Mouse (Mus musculus) CH12.LX (cell line): ENCODE results near the gene Olfr766-ps1. TPM values are rescaled to one million over a fixed set of nuclear protein-coding genes. Genes with fewer than 3 reads are reported as not detected.

Experiments
- DNase-seq: peaks from one replicate; pipeline ENCODE4 v3.0.0-alpha.2; 2013; ENCODE audit errors: extremely low read depth
- H3K27ac ChIP-seq: 2 replicates; pipeline ENCODE4 v1.5.1; 2012; ENCODE audit warnings: low read depth, mild to moderate bottlenecking, control low read depth, moderate library complexity; ENCODE audit not compliant: insufficient read depth
- H3K27me3 ChIP-seq: replicated peaks from 2 replicates; pipeline ENCODE3; 2012; ENCODE audit warnings: inconsistent platforms
- H3K36me3 ChIP-seq, 2 experiments: replicated peaks in 1 of 2; 2 replicates each; pipeline versions ENCODE3 to v1.6.1; 2012; ENCODE audit warnings: inconsistent platforms in 1 of 2, low read length in 1 of 2, mild to moderate bottlenecking in 1 of 2, mixed read lengths in 1 of 2, moderate library complexity in 1 of 2; ENCODE audit not compliant: control insufficient read depth in 1 of 2, insufficient read depth in 1 of 2
- H3K4me1 ChIP-seq, 2 experiments: 2 replicates each; pipeline ENCODE4 v1.6.1; 2012; ENCODE audit warnings: inconsistent platforms in 1 of 2, moderate library complexity in 1 of 2; ENCODE audit not compliant: insufficient read depth in 2 of 2, control insufficient read depth in 1 of 2
- H3K4me2 ChIP-seq: 2 replicates; pipeline ENCODE4 v1.6.1; 2012; ENCODE audit warnings: low read depth, mild to moderate bottlenecking, control low read depth; ENCODE audit not compliant: poor library complexity, insufficient read depth, severe bottlenecking
- H3K4me3 ChIP-seq, 3 experiments: fragments of 150-350 bp in 1 of 3; sonication (generic) in 1 of 3; replicated peaks in 1 of 3; 2 replicates each; pipeline versions ENCODE3 to v1.5.1; 2011 to 2012; ENCODE audit warnings: low read depth in 2 of 3, low read length in 2 of 3, mild to moderate bottlenecking in 2 of 3, moderate library complexity in 2 of 3, control low read depth in 1 of 3, improper control_type of control experiment in 1 of 3, inconsistent platforms in 1 of 3, mixed read lengths in 1 of 3; ENCODE audit not compliant: poor library complexity in 1 of 3
- H3K79me2 ChIP-seq: replicated peaks from 2 replicates; pipeline ENCODE4 v1.6.1; 2012; ENCODE audit warnings: mild to moderate bottlenecking, moderate library complexity; ENCODE audit not compliant: control insufficient read depth, poor library complexity, insufficient read depth, severe bottlenecking; ENCODE audit errors: extremely low read depth
- H3K9ac ChIP-seq: 2 replicates; pipeline ENCODE4 v1.6.1; 2012; ENCODE audit warnings: low read depth, mild to moderate bottlenecking, control low read depth, moderate library complexity; ENCODE audit not compliant: insufficient read depth
- H3K9me3 ChIP-seq: replicated peaks from 2 replicates; pipeline ENCODE3; 2012; ENCODE audit warnings: low read length, inconsistent platforms, mixed read lengths
- CHD1 ChIP-seq: IDR thresholded peaks from 2 replicates; pipeline ENCODE4 v1.6.1; 2012; ENCODE audit warnings: low read depth, low read length, improper control_type of control experiment, inconsistent platforms
- CTCF ChIP-seq, 2 experiments: IDR thresholded peaks in 1 of 2; conservative IDR thresholded peaks in 1 of 2; 2 replicates each; pipeline ENCODE4 v1.5.1; 2011 to 2012; ENCODE audit warnings: low read depth in 2 of 2, low read length in 2 of 2, improper control_type of control experiment in 1 of 2, inconsistent platforms in 1 of 2, mild to moderate bottlenecking in 1 of 2, moderate library complexity in 1 of 2
- E2F4 ChIP-seq: IDR thresholded peaks from 2 replicates; pipeline ENCODE4 v1.6.1; 2011; ENCODE audit warnings: low read depth, low read length, improper control_type of control experiment; ENCODE audit not compliant: insufficient replicate concordance
- ELF1 ChIP-seq: IDR thresholded peaks from 2 replicates; pipeline ENCODE4 v1.6.1; 2014; ENCODE audit warnings: low read depth, mild to moderate bottlenecking, inconsistent platforms, low read length, improper control_type of control experiment
- ETS1 ChIP-seq: conservative IDR thresholded peaks from 2 replicates; pipeline ENCODE4 v1.6.1; 2012; ENCODE audit warnings: low read depth, mild to moderate bottlenecking, inconsistent platforms, low read length, improper control_type of control experiment, moderate library complexity
- GABPA ChIP-seq: IDR thresholded peaks from 2 replicates; pipeline ENCODE4 v1.6.1; 2012; ENCODE audit warnings: low read depth, low read length, improper control_type of control experiment, inconsistent platforms; ENCODE audit not compliant: insufficient replicate concordance
- JUN ChIP-seq: IDR thresholded peaks from 2 replicates; pipeline ENCODE4 v1.6.1; 2011; ENCODE audit warnings: low read depth, mild to moderate bottlenecking, low read length, improper control_type of control experiment, moderate library complexity; ENCODE audit not compliant: insufficient read depth
- JUND ChIP-seq: conservative IDR thresholded peaks from 2 replicates; pipeline ENCODE4 v1.6.1; 2011; ENCODE audit warnings: low read depth, low read length, improper control_type of control experiment
- KAT2A ChIP-seq: IDR thresholded peaks from 2 replicates; pipeline ENCODE4 v1.6.1; 2012; ENCODE audit warnings: low read length, improper control_type of control experiment, inconsistent platforms; ENCODE audit not compliant: insufficient replicate concordance
- MAFK ChIP-seq: IDR thresholded peaks from 2 replicates; pipeline ENCODE4 v1.6.1; 2011; ENCODE audit warnings: low read length, improper control_type of control experiment; ENCODE audit not compliant: insufficient replicate concordance
- NELFE ChIP-seq: IDR thresholded peaks from 2 replicates; pipeline ENCODE4 v1.6.1; 2011; ENCODE audit warnings: low read depth, low read length, improper control_type of control experiment
- PAX5 ChIP-seq: IDR thresholded peaks from 2 replicates; pipeline ENCODE4 v1.6.1; 2012; ENCODE audit warnings: low read length, inconsistent platforms, mixed read lengths
- POLR2A ChIP-seq: IDR thresholded peaks from 2 replicates; pipeline ENCODE4 v1.6.1; 2011; ENCODE audit warnings: low read depth, mild to moderate bottlenecking, improper control_type of control experiment, low read length
- POLR2AphosphoS2 ChIP-seq: IDR thresholded peaks from 2 replicates; pipeline ENCODE4 v1.6.1; 2011; ENCODE audit warnings: low read depth, low read length, improper control_type of control experiment
- RAD21 ChIP-seq: IDR thresholded peaks from 2 replicates; pipeline ENCODE4 v1.6.1; 2011; ENCODE audit warnings: low read depth, mild to moderate bottlenecking, low read length, improper control_type of control experiment, moderate library complexity
- RCOR1 ChIP-seq: conservative IDR thresholded peaks from 2 replicates; pipeline ENCODE4 v1.6.1; 2012; ENCODE audit warnings: low read depth, mild to moderate bottlenecking, inconsistent platforms, low read length, improper control_type of control experiment
- SMC3 ChIP-seq: IDR thresholded peaks from 2 replicates; pipeline ENCODE4 v1.6.1; 2011; ENCODE audit warnings: low read depth, low read length, improper control_type of control experiment
- TCF12 ChIP-seq: IDR thresholded peaks from 2 replicates; pipeline ENCODE4 v1.6.1; 2014; ENCODE audit warnings: low read depth, mild to moderate bottlenecking, inconsistent platforms, low read length, improper control_type of control experiment
- ZC3H11A ChIP-seq: IDR thresholded peaks from 2 replicates; pipeline ENCODE4 v1.6.1; 2012; ENCODE audit warnings: low read depth, mild to moderate bottlenecking, inconsistent platforms, low read length, improper control_type of control experiment
- ZKSCAN1 ChIP-seq: IDR thresholded peaks from 2 replicates; pipeline ENCODE4 v1.6.1; 2012; ENCODE audit warnings: low read depth, inconsistent platforms, low read length, improper control_type of control experiment, borderline replicate concordance
- ZMIZ1 ChIP-seq: IDR thresholded peaks from 2 replicates; pipeline ENCODE4 v1.6.1; 2012; ENCODE audit warnings: low read depth, mild to moderate bottlenecking, inconsistent platforms, low read length, improper control_type of control experiment
- ZNF384 ChIP-seq: IDR thresholded peaks from 2 replicates; pipeline ENCODE4 v1.6.1; 2012; ENCODE audit warnings: low read depth, low read length, improper control_type of control experiment, inconsistent platforms
- dilution Hi-C: fragments of 300-500 bp; cut with MboI; formaldehyde crosslinking; loops from 2 replicates; pipeline ENCODE4 v1.14.3; 2020; ENCODE audit warnings: low sequenced_read_pairs; ENCODE audit not compliant: extremely low pct_unique_long_range_greater_than_20kb, extremely low pct_ligation_motif_present
- in situ Hi-C: fragments of 300-500 bp; cut with MboI; formaldehyde crosslinking; loops from 3 replicates; pipeline ENCODE4 v1.14.3; 2019; ENCODE audit warnings: low sequenced_read_pairs, low pct_ligation_motif_present, low pct_unique_long_range_greater_than_20kb, mixed read lengths
- polyA plus RNA-seq: library from polyadenylated mRNA; unstranded; fragments of >175 nt; gene quantifications from 2 replicates; pipeline ENCODE4 v1.2.1, GENCODE M21; 2012; ENCODE audit warnings: low read depth; ENCODE audit not compliant: insufficient read length
- total RNA-seq, 2 experiments: library from RNA; depleted of rRNA; stranded (reverse); fragments of 300-350 nt in 1 of 2; fragments of >200 nt in 1 of 2; gene quantifications; 2 replicates each; pipeline ENCODE4 v1.2.3; 2012 to 2014

The Olfr766-ps1 gene
- total and polyA plus RNA-seq, 3 experiments: not detected

GRCm38 (mm10) chr10:129023319-129023718 lies 45.5 kb downstream of the Olfr766-ps1 start:
- dilution Hi-C loops (no loop called here), in situ Hi-C loops (no loop called here)
- Histone ChIP-seq H3K36me3 (no peaks in the 10 kb centered on the region), H3K27ac (no peak overlapping the region), H3K9ac (no peak overlapping the region), H3K9me3 (no peaks in the 10 kb centered on the region), H3K4me2 (no peak overlapping the region), H3K4me1 (no peaks in the 10 kb centered on the region), H3K4me3 (no peak overlapping the region), H3K27me3 (no peaks in the 10 kb centered on the region), H3K79me2 (no peaks in the 10 kb centered on the region)
- no peak for TF ChIP-seq JUND
- no peak for TF ChIP-seq POLR2A
- TF ChIP-seq SMC3: no peak
- no peak for TF ChIP-seq POLR2AphosphoS2
- peak; percentile 41 for TF ChIP-seq RAD21
- TF ChIP-seq ETS1: no peak
- TF ChIP-seq CTCF (conservative IDR thresholded peaks at IDR 0.05 in 1 of 2, IDR thresholded peaks at IDR 0.05 in 1 of 2; ENCODE audit: low read depth in 2 of 2, low read length in 2 of 2): peak; percentile 20 to 52; a peak in 2 of 4 replicates
- no peak for TF ChIP-seq NELFE
- DNase-seq: peak; percentile 7

GRCm38 (mm10) chr10:129014477-129014876 lies 54.3 kb downstream of the Olfr766-ps1 start:
- TF ChIP-seq RAD21: no peak
- no peak for TF ChIP-seq ZKSCAN1
- TF ChIP-seq ELF1: no peak
- TF ChIP-seq ZC3H11A: no peak
- TF ChIP-seq KAT2A: no peak
- TF ChIP-seq GABPA: no peak
- no peak for TF ChIP-seq PAX5
- no peak for TF ChIP-seq ZNF384
- no peak for TF ChIP-seq MAFK
- no peak for TF ChIP-seq RCOR1
- TF ChIP-seq POLR2A: no peak
- TF ChIP-seq CHD1: no peak
- no peak for TF ChIP-seq ZMIZ1
- no peak for TF ChIP-seq POLR2AphosphoS2
- no peak for TF ChIP-seq TCF12
- TF ChIP-seq E2F4: no peak
- TF ChIP-seq SMC3: no peak
- no peak for TF ChIP-seq JUN
- TF ChIP-seq, all 38 proteins: peak for 0
- in situ Hi-C loops (no loop called here), dilution Hi-C loops (no loop called here)
- no peak for DNase-seq
- no peaks in the 10 kb centered on the region for H3K9me3 ChIP-seq
- H3K27me3 ChIP-seq: no peaks in the 10 kb centered on the region
- H3K27ac ChIP-seq: no peak overlapping the region
- no peak overlapping the region for H3K4me3 ChIP-seq
- H3K9ac ChIP-seq: no peak overlapping the region
- no peaks in the 10 kb centered on the region for H3K36me3 ChIP-seq
- H3K4me2 ChIP-seq: no peak overlapping the region
- no peaks in the 10 kb centered on the region for H3K79me2 ChIP-seq
- peaks cover 0 to under 1% of the 10 kb centered on the region in 2 experiments; a peak in 1 of 4 replicates for H3K4me1 ChIP-seq

Other genes starting within 250 kb of the Olfr766-ps1 start
Only the 20 nearest of the 23 such genes appear.
- gene Gdf11, start 177.3 kb downstream of the Olfr766-ps1 start, total RNA-seq (2012; rRNA removed): 4.5 and 5.4 TPM in 2 replicates
- 3.4 and 4.3 TPM in 2 replicates for gene Gdf11, start 177.3 kb downstream of the Olfr766-ps1 start, total RNA-seq (2014; rRNA removed)
- gene Gdf11, start 177.3 kb downstream of the Olfr766-ps1 start, polyA plus RNA-seq: 7.3 and 7.4 TPM in 2 replicates
- 0.34 TPM in 1 of 2 replicates, not detected in the other for gene Cd63, start 168.0 kb downstream of the Olfr766-ps1 start, total RNA-seq (2012; rRNA removed)
- not detected in 2 replicates for gene Cd63, start 168.0 kb downstream of the Olfr766-ps1 start, total RNA-seq (2014; rRNA removed)
- 0.55 TPM in 1 of 2 replicates, not detected in the other for gene Cd63, start 168.0 kb downstream of the Olfr766-ps1 start, polyA plus RNA-seq
- 2.6 and 4.3 TPM in 2 replicates for gene Rdh5, start 146.1 kb downstream of the Olfr766-ps1 start, total RNA-seq (2012; rRNA removed)
- 3.8 and 5.2 TPM in 2 replicates for gene Rdh5, start 146.1 kb downstream of the Olfr766-ps1 start, total RNA-seq (2014; rRNA removed)
- gene Rdh5, start 146.1 kb downstream of the Olfr766-ps1 start, polyA plus RNA-seq: 4.6 and 6.2 TPM in 2 replicates
- gene Bloc1s1, start 144.9 kb downstream of the Olfr766-ps1 start, total RNA-seq (2012; rRNA removed): 67.8 and 74.4 TPM in 2 replicates
- 33.6 and 34.1 TPM in 2 replicates for gene Bloc1s1, start 144.9 kb downstream of the Olfr766-ps1 start, total RNA-seq (2014; rRNA removed)
- gene Bloc1s1, start 144.9 kb downstream of the Olfr766-ps1 start, polyA plus RNA-seq: 37.1 and 46.9 TPM in 2 replicates
- gene Itga7, start 135.2 kb downstream of the Olfr766-ps1 start, total RNA-seq (2012; rRNA removed): 0.34 and 0.64 TPM in 2 replicates
- 0.14 and 0.55 TPM in 2 replicates for gene Itga7, start 135.2 kb downstream of the Olfr766-ps1 start, total RNA-seq (2014; rRNA removed)
- gene Itga7, start 135.2 kb downstream of the Olfr766-ps1 start, polyA plus RNA-seq: 0.63 and 0.74 TPM in 2 replicates
- not detected in 2 replicates for gene Mettl7b, start 108.0 kb downstream of the Olfr766-ps1 start, total RNA-seq (2012; rRNA removed)
- gene Mettl7b, start 108.0 kb downstream of the Olfr766-ps1 start, total RNA-seq (2014; rRNA removed): not detected in 2 replicates
- not detected in 2 replicates for gene Mettl7b, start 108.0 kb downstream of the Olfr766-ps1 start, polyA plus RNA-seq
- not detected in 2 replicates for gene Olfr9, start 79.5 kb downstream of the Olfr766-ps1 start, total RNA-seq (2012; rRNA removed)
- gene Olfr9, start 79.5 kb downstream of the Olfr766-ps1 start, total RNA-seq (2014; rRNA removed): not detected in 2 replicates
- gene Olfr9, start 79.5 kb downstream of the Olfr766-ps1 start, polyA plus RNA-seq: not detected in 2 replicates
- not detected in 2 replicates for gene Olfr763, start 58.2 kb downstream of the Olfr766-ps1 start, total RNA-seq (2012; rRNA removed)
- not detected in 2 replicates for gene Olfr763, start 58.2 kb downstream of the Olfr766-ps1 start, total RNA-seq (2014; rRNA removed)
- not detected in 2 replicates for gene Olfr763, start 58.2 kb downstream of the Olfr766-ps1 start, polyA plus RNA-seq
- not detected in 2 replicates for gene Olfr764-ps1, start 29.1 kb downstream of the Olfr766-ps1 start, total RNA-seq (2012; rRNA removed)
- not detected in 2 replicates for gene Olfr764-ps1, start 29.1 kb downstream of the Olfr766-ps1 start, total RNA-seq (2014; rRNA removed)
- not detected in 2 replicates for gene Olfr764-ps1, start 29.1 kb downstream of the Olfr766-ps1 start, polyA plus RNA-seq
- gene Olfr765, start 19.0 kb downstream of the Olfr766-ps1 start, total RNA-seq (2012; rRNA removed): not detected in 2 replicates
- gene Olfr765, start 19.0 kb downstream of the Olfr766-ps1 start, total RNA-seq (2014; rRNA removed): not detected in 2 replicates
- not detected in 2 replicates for gene Olfr765, start 19.0 kb downstream of the Olfr766-ps1 start, polyA plus RNA-seq
- gene Olfr767, start 13.9 kb upstream of the Olfr766-ps1 start, total RNA-seq (2012; rRNA removed): not detected in 2 replicates
- not detected in 2 replicates for gene Olfr767, start 13.9 kb upstream of the Olfr766-ps1 start, total RNA-seq (2014; rRNA removed)
- not detected in 2 replicates for gene Olfr767, start 13.9 kb upstream of the Olfr766-ps1 start, polyA plus RNA-seq
- gene Olfr768, start 30.4 kb upstream of the Olfr766-ps1 start, total RNA-seq (2012; rRNA removed): not detected in 2 replicates
- not detected in 2 replicates for gene Olfr768, start 30.4 kb upstream of the Olfr766-ps1 start, total RNA-seq (2014; rRNA removed)
- gene Olfr768, start 30.4 kb upstream of the Olfr766-ps1 start, polyA plus RNA-seq: not detected in 2 replicates
- gene Olfr769, start 48.9 kb upstream of the Olfr766-ps1 start, total RNA-seq (2012; rRNA removed): not detected in 2 replicates
- not detected in 2 replicates for gene Olfr769, start 48.9 kb upstream of the Olfr766-ps1 start, total RNA-seq (2014; rRNA removed)
- gene Olfr769, start 48.9 kb upstream of the Olfr766-ps1 start, polyA plus RNA-seq: not detected in 2 replicates
- not detected in 2 replicates for gene Olfr770, start 70.0 kb upstream of the Olfr766-ps1 start, total RNA-seq (2012; rRNA removed)
- not detected in 2 replicates for gene Olfr770, start 70.0 kb upstream of the Olfr766-ps1 start, total RNA-seq (2014; rRNA removed)
- gene Olfr770, start 70.0 kb upstream of the Olfr766-ps1 start, polyA plus RNA-seq: not detected in 2 replicates
- not detected in 2 replicates for gene Olfr771, start 95.8 kb upstream of the Olfr766-ps1 start, total RNA-seq (2012; rRNA removed)
- gene Olfr771, start 95.8 kb upstream of the Olfr766-ps1 start, total RNA-seq (2014; rRNA removed): not detected in 2 replicates
- not detected in 2 replicates for gene Olfr771, start 95.8 kb upstream of the Olfr766-ps1 start, polyA plus RNA-seq
- not detected in 2 replicates for gene Olfr772, start 108.9 kb upstream of the Olfr766-ps1 start, total RNA-seq (2012; rRNA removed)
- gene Olfr772, start 108.9 kb upstream of the Olfr766-ps1 start, total RNA-seq (2014; rRNA removed): not detected in 2 replicates
- gene Olfr772, start 108.9 kb upstream of the Olfr766-ps1 start, polyA plus RNA-seq: not detected in 2 replicates
- not detected in 2 replicates for gene Olfr773, start 118.4 kb upstream of the Olfr766-ps1 start, total RNA-seq (2012; rRNA removed)
- not detected in 2 replicates for gene Olfr773, start 118.4 kb upstream of the Olfr766-ps1 start, total RNA-seq (2014; rRNA removed)
- gene Olfr773, start 118.4 kb upstream of the Olfr766-ps1 start, polyA plus RNA-seq: not detected in 2 replicates
- gene Olfr774, start 167.2 kb upstream of the Olfr766-ps1 start, total RNA-seq (2012; rRNA removed): not detected in 2 replicates
- gene Olfr774, start 167.2 kb upstream of the Olfr766-ps1 start, total RNA-seq (2014; rRNA removed): not detected in 2 replicates
- not detected in 2 replicates for gene Olfr774, start 167.2 kb upstream of the Olfr766-ps1 start, polyA plus RNA-seq
- gene Olfr775, start 179.4 kb upstream of the Olfr766-ps1 start, total RNA-seq (2012; rRNA removed): not detected in 2 replicates
- gene Olfr775, start 179.4 kb upstream of the Olfr766-ps1 start, total RNA-seq (2014; rRNA removed): not detected in 2 replicates
- gene Olfr775, start 179.4 kb upstream of the Olfr766-ps1 start, polyA plus RNA-seq: not detected in 2 replicates
- not detected in 2 replicates for gene Olfr776, start 190.2 kb upstream of the Olfr766-ps1 start, total RNA-seq (2012; rRNA removed)
- not detected in 2 replicates for gene Olfr776, start 190.2 kb upstream of the Olfr766-ps1 start, total RNA-seq (2014; rRNA removed)
- gene Olfr776, start 190.2 kb upstream of the Olfr766-ps1 start, polyA plus RNA-seq: not detected in 2 replicates